Mouse (Mus musculus) myocyte (in vitro differentiated cells): ENCODE data around the gene Olfr317. TPM values are rescaled to one million over a fixed set of nuclear protein-coding genes. Genes with fewer than 3 reads are reported as not detected.

ENCODE experiments used
- H3K27me3 ChIP-seq: one replicate; pipeline ENCODE4 v1.6.1; 2011; ENCODE audit not compliant: control insufficient read depth, insufficient read depth, insufficient read length
- H3K36me3 ChIP-seq: one replicate; pipeline ENCODE4 v1.6.1; 2011; ENCODE audit not compliant: control insufficient read depth, insufficient read depth
- H3K4me2 ChIP-seq: one replicate; pipeline ENCODE4 v1.6.1; 2011; ENCODE audit warnings: low read depth, control low read depth
- H3K4me3 ChIP-seq: one replicate; pipeline ENCODE4 v1.5.1; 2011; ENCODE audit warnings: mild to moderate bottlenecking, control low read depth, moderate library complexity
- H3K79me2 ChIP-seq: one replicate; pipeline ENCODE4 v1.6.1; 2011; ENCODE audit not compliant: control insufficient read depth, insufficient read depth
- H3ac ChIP-seq: one replicate; pipeline ENCODE4 v1.6.1; 2011; ENCODE audit not compliant: control insufficient read depth, insufficient read length
- CEBPB ChIP-seq: IDR thresholded peaks from 2 replicates; pipeline ENCODE4 v1.6.1; 2011; ENCODE audit warnings: mild to moderate bottlenecking, moderate library complexity; ENCODE audit not compliant: poor library complexity, insufficient read depth, severe bottlenecking
- E2F4 ChIP-seq: IDR thresholded peaks from one replicate; pipeline ENCODE4 v1.6.1; 2011; ENCODE audit warnings: mild to moderate bottlenecking, control low read depth, moderate library complexity; ENCODE audit not compliant: insufficient read depth
- MAX ChIP-seq: IDR thresholded peaks from one replicate; pipeline ENCODE4 v1.6.1; 2011; ENCODE audit warnings: low read depth, mild to moderate bottlenecking, control low read depth
- MYOD1 ChIP-seq, 3 experiments: IDR thresholded peaks; one replicate each; pipeline ENCODE4 v1.6.1; 2011; ENCODE audit warnings: control low read depth in 2 of 3, low read depth in 2 of 3, mild to moderate bottlenecking in 2 of 3, moderate library complexity in 1 of 3; ENCODE audit not compliant: insufficient read length in 2 of 3, control insufficient read depth in 1 of 3
- MYOG ChIP-seq, 3 experiments: IDR thresholded peaks; one replicate each; pipeline ENCODE4 v1.6.1; 2011; ENCODE audit warnings: control low read depth in 2 of 3, low read depth in 2 of 3, mild to moderate bottlenecking in 2 of 3; ENCODE audit not compliant: insufficient read length in 2 of 3, control insufficient read depth in 1 of 3, insufficient read depth in 1 of 3
- POLR2A ChIP-seq: IDR thresholded peaks from one replicate; pipeline ENCODE4 v1.6.1; 2011; ENCODE audit warnings: low read depth, mild to moderate bottlenecking, control low read depth, moderate library complexity; ENCODE audit not compliant: insufficient read length
- POLR2AphosphoS2 ChIP-seq: IDR thresholded peaks from one replicate; pipeline ENCODE4 v1.6.1; 2011; ENCODE audit warnings: low read depth, control low read depth; ENCODE audit not compliant: insufficient read length
- REST ChIP-seq: IDR thresholded peaks from one replicate; pipeline ENCODE4 v1.6.1; 2011; ENCODE audit warnings: mild to moderate bottlenecking, control low read depth, moderate library complexity; ENCODE audit not compliant: insufficient read depth, insufficient read length
- SRF ChIP-seq: IDR thresholded peaks from one replicate; pipeline ENCODE4 v1.6.1; 2011; ENCODE audit warnings: low read depth; ENCODE audit not compliant: control insufficient read depth, insufficient read length
- TCF12 ChIP-seq: IDR thresholded peaks from one replicate; pipeline ENCODE4 v1.6.1; 2011; ENCODE audit warnings: mild to moderate bottlenecking, control low read depth; ENCODE audit not compliant: poor library complexity, insufficient read depth, severe bottlenecking
- TCF3 ChIP-seq: IDR thresholded peaks from one replicate; pipeline ENCODE4 v1.6.1; 2011; ENCODE audit warnings: low read depth, control low read depth; ENCODE audit not compliant: insufficient read length
- USF1 ChIP-seq: IDR thresholded peaks from one replicate; pipeline ENCODE4 v1.6.1; 2011; ENCODE audit warnings: low read depth, mild to moderate bottlenecking, control low read depth, moderate library complexity
- polyA plus RNA-seq: library from polyadenylated mRNA; unstranded; fragments of >200 nt; fragmentation: generic; extraction: Trizol; gene quantifications from one replicate; pipeline ENCODE4 v1.2.1, GENCODE M21; 2012; ENCODE audit warnings: missing spikeins

Olfr317 gene
- polyA plus RNA-seq, result not detected

DNA sequence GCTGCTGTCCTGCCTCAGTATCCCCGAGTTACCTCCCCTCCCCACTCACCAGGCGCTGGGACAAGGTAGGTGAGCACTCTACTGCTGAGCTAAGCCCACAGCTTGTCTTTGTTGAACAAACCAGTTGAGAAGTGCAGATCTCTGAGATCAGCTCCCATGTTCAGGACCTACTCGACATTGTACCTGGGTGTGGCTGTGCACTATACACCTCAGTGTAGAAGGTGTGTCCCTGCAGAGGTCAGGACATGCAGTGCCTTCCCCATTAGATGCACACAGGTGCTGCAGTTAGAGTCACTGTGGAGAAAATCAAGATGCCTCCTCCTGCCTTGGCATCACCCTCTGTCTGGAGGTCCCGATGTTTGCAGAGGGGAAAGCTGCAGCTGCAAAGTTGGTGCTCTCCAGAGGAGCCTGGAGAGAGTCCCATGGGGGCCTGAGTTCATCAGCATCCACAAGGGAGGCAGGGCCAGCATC, at the start of gene Olfr317:
Gene Olfr317 (minus strand): TSS at position 421 of the 471 bp plus-strand sequence.
- Histone ChIP-seq H3K27me3 (no peaks in the 10 kb centered on the region), H3K36me3 (no peaks in the 10 kb centered on the region), H3K4me3 (no peak within 1 kb of the TSS), H3K79me2 (no peaks in the 10 kb centered on the region), H3ac (no peak within 1 kb of the TSS), H3K4me2 (no peak within 1 kb of the TSS)
- TF ChIP-seq MAX (no peak), MYOG (IDR thresholded peaks at IDR 0.05; ENCODE audit: control insufficient read depth in 1 of 3, insufficient read depth in 1 of 3, insufficient read length in 2 of 3, low read depth in 2 of 3) (no peak), E2F4 (no peak), REST (no peak), POLR2A (no peak), TCF12 (no peak), MYOD1 (IDR thresholded peaks at IDR 0.05; ENCODE audit: control insufficient read depth in 1 of 3, insufficient read length in 2 of 3, low read depth in 2 of 3) (no peak), CEBPB (no peak), SRF (no peak), TCF3 (no peak), POLR2AphosphoS2 (no peak), USF1 (no peak)

DNA sequence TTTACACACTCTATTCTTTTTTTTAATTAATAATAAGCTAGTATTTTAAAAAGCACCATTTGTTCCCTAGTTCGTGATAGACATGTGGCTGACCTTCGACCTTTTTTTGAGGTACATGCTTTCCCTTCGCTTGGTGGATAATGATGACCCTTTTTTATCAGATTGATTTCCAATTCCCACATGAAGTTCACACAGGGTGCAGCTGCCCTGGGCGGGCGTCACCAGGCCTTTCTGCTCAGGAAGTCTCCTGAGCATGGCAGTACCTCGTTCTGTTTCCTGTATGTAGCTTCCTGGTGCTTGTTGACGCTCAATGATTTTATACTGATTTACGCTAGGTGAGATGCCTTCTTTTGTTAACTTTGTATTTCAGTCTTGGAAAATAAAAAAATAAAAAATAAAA, 49.3 kb upstream of the Olfr317 start:
- no peak overlapping the region for H3K4me3 ChIP-seq
- H3K4me2 ChIP-seq, result no peak overlapping the region

DNA sequence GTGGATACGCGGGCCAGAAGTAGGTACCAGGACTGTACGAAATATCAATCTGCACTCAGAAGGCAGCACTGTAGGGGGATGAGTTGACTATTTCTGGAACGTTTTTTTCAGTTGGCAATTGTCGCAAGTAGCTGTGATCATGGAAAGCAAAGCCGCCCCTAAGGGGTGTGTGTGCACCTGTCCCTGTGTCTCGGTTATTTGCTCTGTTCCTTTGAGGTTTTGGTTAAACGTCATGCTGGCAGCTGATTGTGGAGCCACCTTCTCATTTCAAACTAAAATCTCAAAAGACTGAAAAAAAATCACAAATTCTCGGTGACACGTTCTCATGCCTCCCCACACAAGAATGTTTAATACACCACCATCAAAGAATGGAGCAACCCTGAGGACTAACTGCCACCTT, 48.6 kb upstream of the Olfr317 start:
- no peaks in the 10 kb centered on the region for H3K27me3 ChIP-seq
- H3K79me2 ChIP-seq, result no peaks in the 10 kb centered on the region
- no peaks in the 10 kb centered on the region for H3K36me3 ChIP-seq
- TF ChIP-seq MAX (no peak), MYOG (IDR thresholded peaks at IDR 0.05; ENCODE audit: control insufficient read depth in 1 of 3, insufficient read depth in 1 of 3, insufficient read length in 2 of 3, low read depth in 2 of 3) (no peak), SRF (no peak), USF1 (no peak)
- H3K4me3 ChIP-seq, result no peak overlapping the region
- no peak overlapping the region for H3K4me2 ChIP-seq
- no peak overlapping the region for H3ac ChIP-seq

More for the DNA sequence above, 49.3 kb upstream of the Olfr317 start:
- no peaks in the 10 kb centered on the region for H3K36me3 ChIP-seq
- no peak overlapping the region for H3ac ChIP-seq
- TF ChIP-seq MYOG (IDR thresholded peaks at IDR 0.05; ENCODE audit: control insufficient read depth in 1 of 3, insufficient read depth in 1 of 3, insufficient read length in 2 of 3, low read depth in 2 of 3) (no peak), REST (no peak), CEBPB (no peak), POLR2A (no peak), SRF (no peak), E2F4 (no peak), MAX (no peak), POLR2AphosphoS2 (no peak), TCF3 (no peak), USF1 (no peak), MYOD1 (IDR thresholded peaks at IDR 0.05; ENCODE audit: control insufficient read depth in 1 of 3, insufficient read length in 2 of 3, low read depth in 2 of 3) (no peak), TCF12 (no peak)
- no peaks in the 10 kb centered on the region for H3K27me3 ChIP-seq
- H3K79me2 ChIP-seq, result no peaks in the 10 kb centered on the region

DNA sequence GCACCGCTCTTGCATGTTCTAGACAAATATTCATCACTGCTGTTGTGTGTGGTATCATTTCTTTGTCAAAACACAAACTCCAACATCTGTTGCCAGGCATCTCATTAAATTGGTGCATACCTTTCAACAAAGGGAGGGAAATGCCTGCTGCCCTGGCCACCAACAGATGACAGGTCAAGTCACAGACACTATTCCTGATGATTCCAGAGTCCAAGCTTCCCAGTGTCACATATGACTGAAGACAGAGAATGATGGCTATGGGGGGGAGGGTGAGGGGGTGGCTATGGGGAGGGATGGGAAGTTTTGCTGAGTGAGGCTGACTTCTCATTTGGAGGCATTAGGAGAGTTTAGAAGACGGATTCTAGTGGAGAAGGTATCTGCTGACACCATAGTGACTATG, 45.2 kb upstream of the Olfr317 start:
- H3ac ChIP-seq, result no peak overlapping the region
- H3K79me2 ChIP-seq, result no peaks in the 10 kb centered on the region
- no peak overlapping the region for H3K4me3 ChIP-seq
- no peaks in the 10 kb centered on the region for H3K36me3 ChIP-seq
- no peak for TF ChIP-seq TCF12
- TF ChIP-seq POLR2A, result no peak
- no peak for TF ChIP-seq TCF3
- TF ChIP-seq POLR2AphosphoS2, result no peak
- TF ChIP-seq MYOD1 (IDR thresholded peaks at IDR 0.05; ENCODE audit: control insufficient read depth in 1 of 3, insufficient read length in 2 of 3, low read depth in 2 of 3), result no peak
- TF ChIP-seq CEBPB, result no peak
- TF ChIP-seq REST, result no peak
- TF ChIP-seq E2F4, result no peak
- no peak for TF ChIP-seq USF1
- no peak for TF ChIP-seq MAX
- no peak for TF ChIP-seq SRF
- TF ChIP-seq MYOG (IDR thresholded peaks at IDR 0.05; ENCODE audit: control insufficient read depth in 1 of 3, insufficient read depth in 1 of 3, insufficient read length in 2 of 3, low read depth in 2 of 3), result no peak
- no peaks in the 10 kb centered on the region for H3K27me3 ChIP-seq
- H3K4me2 ChIP-seq, result no peak overlapping the region

DNA sequence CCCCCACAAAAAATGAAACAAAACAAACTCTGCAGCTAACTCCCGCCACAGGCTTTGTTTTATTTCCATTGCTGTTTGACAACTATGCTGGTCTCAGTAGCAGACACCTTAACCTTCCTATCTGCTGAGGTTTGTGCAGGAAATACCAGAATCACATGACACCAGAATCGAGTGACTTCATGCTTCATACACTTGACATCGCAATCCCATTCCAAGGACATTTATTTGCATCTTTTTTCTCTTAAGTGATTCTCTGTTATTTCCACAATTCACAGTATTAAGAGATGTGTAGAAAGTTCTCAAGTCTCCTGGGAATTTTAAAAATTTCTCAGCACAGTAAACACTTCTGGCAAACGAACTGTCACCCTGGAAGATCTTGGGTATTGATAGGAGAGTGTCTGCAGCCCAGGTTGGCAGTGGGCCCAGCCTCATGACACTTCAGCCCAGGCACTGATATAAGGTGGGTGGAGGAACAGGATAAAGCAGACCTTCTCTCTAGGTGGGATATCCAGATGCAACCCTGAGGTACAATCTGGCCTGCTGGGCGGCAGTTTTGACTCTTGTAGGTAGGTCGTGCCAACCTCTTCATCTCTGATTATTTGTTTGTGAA, 43.6 kb upstream of the Olfr317 start, which contains the start of gene Olfr314:
Gene Olfr314 (plus strand): TSS at position 473 of the 610 bp plus-strand sequence.
- Histone ChIP-seq H3K4me3 (no peak within 1 kb of the TSS), H3ac (no peak within 1 kb of the TSS), H3K36me3 (no peaks in the 10 kb centered on the region), H3K79me2 (no peaks in the 10 kb centered on the region), H3K4me2 (no peak within 1 kb of the TSS), H3K27me3 (no peaks in the 10 kb centered on the region)
- TF ChIP-seq CEBPB, result no peak
- no peak for TF ChIP-seq TCF12
- TF ChIP-seq POLR2AphosphoS2, result no peak
- no peak for TF ChIP-seq USF1
- no peak for TF ChIP-seq E2F4
- no peak for TF ChIP-seq REST
